Mouse (Mus musculus) spleen, adult 2 months (tissue): ENCODE measurements at regions not wholly inside any gene's neighbourhood (a gene's known extent, or its start where the extent isn't known, plus 50 kb on each side); places are given as distances from the start of the nearest gene placed in this dataset.

Source experiments
- CTCF ChIP-seq: fragments of 200-500 bp; IDR thresholded peaks from 2 replicates; pipeline ENCODE4 v1.5.1; 2011; ENCODE audit warnings: mild to moderate bottlenecking, inconsistent platforms; ENCODE audit not compliant: insufficient read depth, insufficient read length, insufficient replicate concordance; ENCODE audit errors: extremely low read depth
- POLR2A ChIP-seq: fragments of 200-500 bp; IDR thresholded peaks from 2 replicates; pipeline ENCODE4 v1.6.1; 2011; ENCODE audit warnings: low read depth, low read length, inconsistent platforms

GRCm38 (mm10) chr10:42095986-42096385 is 77.7 kb upstream of the Armc2 start:
- TF ChIP-seq POLR2A (no peak), CTCF (no peak)
